Mouse (Mus musculus): ENCODE data around the gene Gm45140.

Gm45140 gene

DNA sequence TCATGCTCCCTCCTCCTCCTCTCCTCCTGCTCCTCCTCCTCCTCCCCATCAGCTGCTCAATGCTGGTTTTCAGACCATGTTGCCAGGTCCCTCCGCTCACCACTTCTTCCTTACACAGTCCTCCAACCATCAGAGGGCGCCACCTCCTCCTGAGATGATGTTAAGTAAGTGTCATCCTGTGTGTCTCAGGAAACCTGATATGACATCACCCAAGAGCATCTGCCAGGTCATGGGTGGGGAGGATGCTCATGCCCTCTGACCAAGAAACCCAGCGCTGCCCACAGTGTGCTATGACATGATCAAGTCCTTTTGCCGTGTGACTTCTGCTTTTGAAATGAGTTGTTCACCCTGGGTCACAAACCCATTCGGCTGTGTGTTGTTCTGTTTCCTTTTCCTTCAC lies 92.8 kb downstream of the Gm45140 start:
- WGBS = 84% methylated on average over 5 of the region's 5 CpGs

DNA sequence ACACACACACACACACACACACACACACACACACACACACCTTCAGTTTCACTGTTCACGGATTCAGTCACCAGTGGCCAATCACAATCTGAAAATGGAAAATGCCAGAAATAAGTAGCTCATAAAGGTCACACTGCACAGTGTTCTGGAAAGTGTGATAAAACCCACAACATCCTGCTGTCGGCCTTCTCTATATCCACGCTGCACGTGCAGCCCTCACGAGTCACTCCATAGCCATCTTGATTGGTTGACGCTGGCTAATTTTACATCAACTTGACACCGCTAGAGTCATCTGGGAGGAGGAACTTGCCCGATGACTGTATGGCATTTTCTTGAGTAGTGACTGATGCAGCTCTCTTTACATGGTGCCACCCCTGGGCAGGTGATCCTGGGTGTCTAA lies 93.6 kb downstream of the Gm45140 start:
- WGBS = 74% methylated on average over 8 of the region's 8 CpGs

- 79% methylated on average over 6 of the region's 6 CpGs for WGBS
Observed at GRCm38 (mm10) chr6:87739898-87740297, 95.7 kb downstream of the Gm45140 start.

All from cerebral cortex, adult 2 months (tissue).